Comparison of ENCODE assay signal across 10 mouse cellular contexts in genomic region chr13:23743963-23744362, GRCm38 (mm10). TPM values are rescaled to one million over a fixed set of nuclear protein-coding genes. Genes with fewer than 3 reads are reported as not detected.
DNase-seq lines count a peak whose midpoint lies in the region; ATAC-seq lines count a peak whose summit lies in the region.
"Had no signal": no experiment of that assay in that cellular context is flagged by ENCODE, and none has a peak within 500 bp of the region (broad histone marks: within the 10 kb centered on the region; RNA-seq: fewer than 3 reads in every experiment).

No protein-coding gene starts in this region.

- no peak for ATAC-seq in heart, embryonic 11.5 days (replicated peaks; ENCODE audit: insufficient number of reproducible peaks, low FRiP score, low TSS enrichment)
- ATAC-seq in limb, embryonic 11.5 days (ENCODE audit: insufficient number of reproducible peaks, low FRiP score, low TSS enrichment, low read depth) = no peak
- ATAC-seq: inflammation-experienced regulatory T-cells, adult 6 months had no signal

- H3K4me2 ChIP-seq in heart, embryonic 11.5 days = peak overlapping the region; percentile 71
- H3K4me2 ChIP-seq in limb, embryonic 11.5 days (ENCODE audit: low read depth, severe bottlenecking) = peak overlapping the region; percentile 64

- intact Hi-C loops in gastrocnemius, postnatal 36 days (cut with DNase I) = no loop called here

- H3K9me3 ChIP-seq in heart, embryonic 11.5 days (replicated peaks; ENCODE audit: control insufficient read depth, low read length) = no peaks in the 10 kb centered on the region
- H3K9me3 ChIP-seq in limb, embryonic 11.5 days (ENCODE audit: control insufficient read depth, low read length) = no peaks in the 10 kb centered on the region

- H3K27ac ChIP-seq in heart, embryonic 11.5 days (ENCODE audit: low read depth, low read length) = peak overlapping the region; percentile 100; the same call in 1 of the 2 replicates
- H3K27ac ChIP-seq in limb, embryonic 11.5 days (replicated peaks; ENCODE audit: low read depth, low read length) = peak overlapping the region; percentile 89

- peak overlapping the region; percentile 59 for H3K9ac ChIP-seq in heart, embryonic 11.5 days (ENCODE audit: low read depth, low read length)
- peak overlapping the region; percentile 71; the same call in 1 of the 2 replicates for H3K9ac ChIP-seq in limb, embryonic 11.5 days (ENCODE audit: low read length)

- H3K36me3 ChIP-seq in heart, embryonic 11.5 days (ENCODE audit: control insufficient read depth, insufficient read depth, low read length) = no peaks in the 10 kb centered on the region
- no peaks in the 10 kb centered on the region for H3K36me3 ChIP-seq in limb, embryonic 11.5 days (ENCODE audit: control insufficient read depth, insufficient read depth, low read length)

- DNase-seq in heart, adult 8-10 months (ENCODE audit: low spot score) = no peak
- peak; percentile 5 for DNase-seq in thymus, postnatal 0 days (ENCODE audit: low spot score)
- no peak for DNase-seq in thymus, postnatal 10 days (ENCODE audit: low spot score in 2 of 2)
- DNase-seq in limb, embryonic 11.5 days (ENCODE audit: low spot score) = peak; percentile 53
- no peak for DNase-seq in gastrocnemius, adult 18-20 months (ENCODE audit: low spot score)
- DNase-seq in cerebellum, postnatal 4 days (ENCODE audit: low spot score in 2 of 2) = no peak
- no peak for DNase-seq in gastrocnemius, postnatal 36 days
- DNase-seq: lung, postnatal 4 days had no signal

- H3K4me1 ChIP-seq in heart, embryonic 11.5 days (ENCODE audit: control insufficient read depth, insufficient read depth, low read length) = peaks cover 9% of the 10 kb centered on the region
- H3K4me1 ChIP-seq in limb, embryonic 11.5 days (ENCODE audit: control insufficient read depth, insufficient read depth, low read length) = no peaks in the 10 kb centered on the region

- no peaks in the 10 kb centered on the region for H3K27me3 ChIP-seq in heart, embryonic 11.5 days (ENCODE audit: control insufficient read depth, insufficient read depth, low read length)
- no peaks in the 10 kb centered on the region for H3K27me3 ChIP-seq in limb, embryonic 11.5 days (ENCODE audit: control insufficient read depth, insufficient read depth, low read length)

- no peak overlapping the region for H3K4me3 ChIP-seq in heart, embryonic 11.5 days (ENCODE audit: low read depth, low read length)
- no peak overlapping the region for H3K4me3 ChIP-seq in limb, embryonic 11.5 days (ENCODE audit: low read depth, low read length)

- 50% methylated on average over 4 of the region's 4 CpGs for WGBS in heart, embryonic 11.5 days (ENCODE audit: insufficient replicate concordance)
- WGBS in limb, embryonic 11.5 days = 54% methylated on average over 4 of the region's 4 CpGs

RNA-seq across cellular contexts. Expression of gene Hist1h3c, which starts 1.4 kb away (rescaled TPM):
- polyA plus RNA-seq in heart, embryonic 11.5 days (2014; fragmentation: Nextera tagmentation; extraction: Ambion mirVana) = 4.1 and 4.5 TPM in 2 replicates
- total RNA-seq in heart, adult 8-10 months (2022) = 1 to 10 TPM in 2 of 4 experiments, under 1 TPM in 1, not detected in 1; 0.82 to 5.6 (median 2.3) TPM
- polyA plus RNA-seq in thymus, postnatal 0 days (2015; fragmentation: Nextera tagmentation; extraction: Ambion mirVana) = 32.0 and 33.1 TPM in 2 replicates
- 13.3 and 14.0 TPM in 2 replicates for polyA plus RNA-seq in limb, embryonic 11.5 days (2014; fragmentation: Nextera tagmentation; extraction: Ambion mirVana)
- total RNA-seq in gastrocnemius, adult 18-20 months (2021) = not detected
- total RNA-seq in gastrocnemius, postnatal 36 days (2021) = 1 to 10 TPM; 4.5 to 4.6 TPM

RNA-seq across cellular contexts. Expression of gene Hist1h2bb, which starts 2.6 kb away (rescaled TPM):
- 1.2 and 2.7 TPM in 2 replicates for polyA plus RNA-seq in heart, embryonic 11.5 days (2014; fragmentation: Nextera tagmentation; extraction: Ambion mirVana)
- total RNA-seq in heart, adult 8-10 months (2022) = 1 to 10 TPM; 2.6 to 6.9 (median 4.0) TPM
- polyA plus RNA-seq in thymus, postnatal 0 days (2015; fragmentation: Nextera tagmentation; extraction: Ambion mirVana) = 10.8 and 12.6 TPM in 2 replicates
- polyA plus RNA-seq in limb, embryonic 11.5 days (2014; fragmentation: Nextera tagmentation; extraction: Ambion mirVana) = 1.7 and 3.4 TPM in 2 replicates
- total RNA-seq in gastrocnemius, adult 18-20 months (2021) = 1 to 10 TPM; 1.3 to 1.4 TPM
- 1 to 10 TPM; 5.1 to 7.0 TPM for total RNA-seq in gastrocnemius, postnatal 36 days (2021)

RNA-seq across cellular contexts. Expression of gene Hist1h1c, which starts 5.4 kb away (rescaled TPM):
- 24.6 TPM in 2 replicates for polyA plus RNA-seq in heart, embryonic 11.5 days (2014; fragmentation: Nextera tagmentation; extraction: Ambion mirVana)
- 100 to 1,000 TPM; 145 to 209 (median 187) TPM for total RNA-seq in heart, adult 8-10 months (2022)
- 37.5 and 44.7 TPM in 2 replicates for polyA plus RNA-seq in thymus, postnatal 0 days (2015; fragmentation: Nextera tagmentation; extraction: Ambion mirVana)
- polyA plus RNA-seq in limb, embryonic 11.5 days (2014; fragmentation: Nextera tagmentation; extraction: Ambion mirVana) = 15.4 and 16.6 TPM in 2 replicates
- 100 to 1,000 TPM; 157 to 219 TPM for total RNA-seq in gastrocnemius, adult 18-20 months (2021)
- total RNA-seq in gastrocnemius, postnatal 36 days (2021) = 100 to 1,000 TPM; 188 to 225 TPM

RNA-seq across cellular contexts. Expression of gene Hist1h2ab, which starts 7.0 kb away (rescaled TPM):
- 16.7 and 18.1 TPM in 2 replicates for polyA plus RNA-seq in heart, embryonic 11.5 days (2014; fragmentation: Nextera tagmentation; extraction: Ambion mirVana)
- total RNA-seq in heart, adult 8-10 months (2022) = 1 to 10 TPM in 3 of 4 experiments, not detected in 1; 2.4 to 8.4 (median 4.0) TPM
- 144 and 155 TPM in 2 replicates for polyA plus RNA-seq in thymus, postnatal 0 days (2015; fragmentation: Nextera tagmentation; extraction: Ambion mirVana)
- 63.8 and 65.5 TPM in 2 replicates for polyA plus RNA-seq in limb, embryonic 11.5 days (2014; fragmentation: Nextera tagmentation; extraction: Ambion mirVana)
- under 1 TPM in 1 of 2 experiments, not detected in 1; 0.82 TPM for total RNA-seq in gastrocnemius, adult 18-20 months (2021)
- total RNA-seq in gastrocnemius, postnatal 36 days (2021) = 10 to 100 TPM in 1 of 2 experiments, 1 to 10 TPM in 1; 9.4 to 10.3 TPM

RNA-seq across cellular contexts. Expression of gene Hist1h3b, which starts 8.1 kb away (rescaled TPM):
- 2.7 and 3.7 TPM in 2 replicates for polyA plus RNA-seq in heart, embryonic 11.5 days (2014; fragmentation: Nextera tagmentation; extraction: Ambion mirVana)
- 10 to 100 TPM in 1 of 4 experiments, 1 to 10 TPM in 3; 2.4 to 16.9 (median 4.5) TPM for total RNA-seq in heart, adult 8-10 months (2022)
- polyA plus RNA-seq in thymus, postnatal 0 days (2015; fragmentation: Nextera tagmentation; extraction: Ambion mirVana) = 45.8 and 78.0 TPM in 2 replicates
- 7.5 and 12.0 TPM in 2 replicates for polyA plus RNA-seq in limb, embryonic 11.5 days (2014; fragmentation: Nextera tagmentation; extraction: Ambion mirVana)
- total RNA-seq in gastrocnemius, adult 18-20 months (2021) = 1 to 10 TPM in 1 of 2 experiments, not detected in 1; 1.3 TPM
- 10 to 100 TPM; 14.2 to 14.3 TPM for total RNA-seq in gastrocnemius, postnatal 36 days (2021)

Comparison
In these comparisons a context has a peak if more than half of its experiments do, and no peak if none do; other contexts are left out.
1. DNase-seq: peak in thymus, postnatal 0 days (single experiment) and limb, embryonic 11.5 days (single experiment); none in heart, adult 8-10 months (single experiment), thymus, postnatal 10 days (0 of 2), gastrocnemius, adult 18-20 months (single experiment), cerebellum, postnatal 4 days (0 of 2) and gastrocnemius, postnatal 36 days (0 of 2).